Mouse (Mus musculus) embryonic fibroblast, embryonic 13.5 days (primary cell): Measurements from ENCODE around the gene Wdr95.

Source experiments
- CTCF ChIP-seq: IDR thresholded peaks from 2 replicates; pipeline ENCODE4 v1.5.1; 2011; ENCODE audit warnings: mild to moderate bottlenecking, control low read depth, low read length, moderate library complexity, borderline replicate concordance; ENCODE audit not compliant: insufficient read depth
- POLR2A ChIP-seq: IDR thresholded peaks from 2 replicates; pipeline ENCODE4 v1.6.1; 2011; ENCODE audit warnings: low read depth, mild to moderate bottlenecking, control low read depth, low read length, moderate library complexity

- TF ChIP-seq POLR2A (no peak), CTCF (no peak)
Observed at GRCm38 (mm10) chr5:149588814-149589534, 60.5 kb downstream of the Wdr95 start.
